Mouse (Mus musculus): ENCODE measurements at regions not wholly inside any gene's neighbourhood (a gene's known extent, or its start where the extent isn't known, plus 50 kb on each side); places are given as distances from the start of the nearest gene placed in this dataset.

DNA sequence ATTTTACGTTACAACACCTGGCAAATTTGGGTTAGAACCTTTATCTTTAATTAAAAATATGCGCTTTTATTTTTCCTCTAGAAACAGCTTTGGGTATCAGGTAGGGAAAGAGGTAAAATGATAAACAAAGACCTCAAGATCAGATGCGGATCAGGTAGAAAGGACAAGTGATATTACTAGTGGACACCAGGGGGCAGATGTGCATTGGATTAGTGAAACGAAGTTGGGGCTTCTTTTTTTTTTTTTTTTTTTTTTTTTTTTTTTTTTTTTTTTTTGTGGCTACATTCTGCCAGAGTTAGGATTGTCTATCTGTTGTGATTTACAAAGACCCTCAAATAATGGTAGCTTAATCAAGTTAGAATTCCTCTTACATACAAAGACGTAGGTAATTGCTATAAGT lies 153.8 kb downstream of the Cd109 start:
- no peak overlapping the region for H3K4me2 ChIP-seq (ENCODE audit: low read depth)
- H3K36me3 ChIP-seq (replicated peaks; ENCODE audit: control insufficient read depth, insufficient read depth, low read depth), result no peaks in the 10 kb centered on the region
- H3K9me3 ChIP-seq (ENCODE audit: control insufficient read depth, low read length), result no peaks in the 10 kb centered on the region
- H3K4me1 ChIP-seq (replicated peaks; ENCODE audit: control insufficient read depth in 2 of 2, insufficient read depth in 2 of 2, low read length in 1 of 2), result no peaks in the 10 kb centered on the region
- no peak for DNase-seq (ENCODE audit: low read depth in 3 of 3, low spot score in 3 of 3)
- no peak overlapping the region for H3K9ac ChIP-seq (replicated peaks)
- no peak for ATAC-seq (ENCODE audit: insufficient read depth)
- no peaks in the 10 kb centered on the region for H3K27me3 ChIP-seq (ENCODE audit: control insufficient read depth, insufficient read depth, low read length)
- H3K4me3 ChIP-seq (ENCODE audit: insufficient read depth in 1 of 2, low read depth in 2 of 2, low read length in 2 of 2), result no peak overlapping the region
- TF ChIP-seq EP300 (IDR thresholded peaks at IDR 0.05; ENCODE audit: low read depth) (no peak), CTCF (IDR thresholded peaks at IDR 0.05; ENCODE audit: low read depth) (peak; percentile 40; the same call in 1 of the 2 replicates)
- no peak overlapping the region for H3K27ac ChIP-seq
- 25% methylated on average over 5 of the region's 5 CpGs for WGBS (ENCODE audit: insufficient replicate concordance)

GRCm38 (mm10) chr9:78773936-78774335 lies 158.6 kb downstream of the Cd109 start:
- Histone ChIP-seq H3K36me3 (replicated peaks; ENCODE audit: control insufficient read depth, insufficient read depth, low read depth) (no peaks in the 10 kb centered on the region), H3K9me3 (ENCODE audit: control insufficient read depth, low read length) (no peaks in the 10 kb centered on the region), H3K4me3 (ENCODE audit: insufficient read depth in 1 of 2, low read depth in 2 of 2, low read length in 2 of 2) (no peak overlapping the region), H3K4me1 (replicated peaks; ENCODE audit: control insufficient read depth in 2 of 2, insufficient read depth in 2 of 2, low read length in 1 of 2) (no peaks in the 10 kb centered on the region), H3K27me3 (ENCODE audit: control insufficient read depth, insufficient read depth, low read length) (no peaks in the 10 kb centered on the region), H3K9ac (replicated peaks) (no peak overlapping the region), H3K27ac (no peak overlapping the region), H3K4me2 (ENCODE audit: low read depth) (no peak overlapping the region)
- no peak for TF ChIP-seq EP300 (IDR thresholded peaks at IDR 0.05; ENCODE audit: low read depth)
- no peak for TF ChIP-seq CTCF (IDR thresholded peaks at IDR 0.05; ENCODE audit: low read depth)
- 21% methylated on average over 3 of the region's 3 CpGs for WGBS (ENCODE audit: insufficient replicate concordance)
- no peak for DNase-seq (ENCODE audit: low read depth in 3 of 3, low spot score in 3 of 3)
- no peak for ATAC-seq (ENCODE audit: insufficient read depth)

GRCm38 (mm10) chr9:78775462-78775861 lies 160.1 kb downstream of the Cd109 start:
- Histone ChIP-seq H3K27ac (no peak overlapping the region), H3K4me2 (ENCODE audit: low read depth) (no peak overlapping the region), H3K4me3 (ENCODE audit: insufficient read depth in 1 of 2, low read depth in 2 of 2, low read length in 2 of 2) (no peak overlapping the region), H3K9ac (replicated peaks) (no peak overlapping the region), H3K4me1 (replicated peaks; ENCODE audit: control insufficient read depth in 2 of 2, insufficient read depth in 2 of 2, low read length in 1 of 2) (no peaks in the 10 kb centered on the region), H3K27me3 (ENCODE audit: control insufficient read depth, insufficient read depth, low read length) (no peaks in the 10 kb centered on the region), H3K9me3 (ENCODE audit: control insufficient read depth, low read length) (no peaks in the 10 kb centered on the region), H3K36me3 (replicated peaks; ENCODE audit: control insufficient read depth, insufficient read depth, low read depth) (no peaks in the 10 kb centered on the region)
- ATAC-seq (ENCODE audit: insufficient read depth) (no peak), DNase-seq (ENCODE audit: low read depth in 3 of 3, low spot score in 3 of 3) (peak in 1 of 3 experiments; percentile 4)
- peak; percentile 57 for TF ChIP-seq CTCF (IDR thresholded peaks at IDR 0.05; ENCODE audit: low read depth)
- no peak for TF ChIP-seq EP300 (IDR thresholded peaks at IDR 0.05; ENCODE audit: low read depth)
- WGBS (ENCODE audit: insufficient replicate concordance), result 10% methylated on average over 5 of the region's 5 CpGs

GRCm38 (mm10) chr9:78780595-78780994 lies 165.2 kb downstream of the Cd109 start:
- Histone ChIP-seq H3K9me3 (ENCODE audit: control insufficient read depth, low read length) (no peaks in the 10 kb centered on the region), H3K9ac (replicated peaks) (no peak overlapping the region), H3K4me1 (replicated peaks; ENCODE audit: control insufficient read depth in 2 of 2, insufficient read depth in 2 of 2, low read length in 1 of 2) (no peaks in the 10 kb centered on the region), H3K27ac (no peak overlapping the region), H3K4me3 (ENCODE audit: insufficient read depth in 1 of 2, low read depth in 2 of 2, low read length in 2 of 2) (no peak overlapping the region), H3K4me2 (ENCODE audit: low read depth) (no peak overlapping the region), H3K27me3 (ENCODE audit: control insufficient read depth, insufficient read depth, low read length) (no peaks in the 10 kb centered on the region), H3K36me3 (replicated peaks; ENCODE audit: control insufficient read depth, insufficient read depth, low read depth) (no peaks in the 10 kb centered on the region)
- 62% methylated on average over 4 of the region's 4 CpGs for WGBS (ENCODE audit: insufficient replicate concordance)
- TF ChIP-seq EP300 (IDR thresholded peaks at IDR 0.05; ENCODE audit: low read depth), result no peak
- no peak for TF ChIP-seq CTCF (IDR thresholded peaks at IDR 0.05; ENCODE audit: low read depth)
- DNase-seq (ENCODE audit: low read depth in 3 of 3, low spot score in 3 of 3), result no peak
- no peak for ATAC-seq (ENCODE audit: insufficient read depth)

DNA sequence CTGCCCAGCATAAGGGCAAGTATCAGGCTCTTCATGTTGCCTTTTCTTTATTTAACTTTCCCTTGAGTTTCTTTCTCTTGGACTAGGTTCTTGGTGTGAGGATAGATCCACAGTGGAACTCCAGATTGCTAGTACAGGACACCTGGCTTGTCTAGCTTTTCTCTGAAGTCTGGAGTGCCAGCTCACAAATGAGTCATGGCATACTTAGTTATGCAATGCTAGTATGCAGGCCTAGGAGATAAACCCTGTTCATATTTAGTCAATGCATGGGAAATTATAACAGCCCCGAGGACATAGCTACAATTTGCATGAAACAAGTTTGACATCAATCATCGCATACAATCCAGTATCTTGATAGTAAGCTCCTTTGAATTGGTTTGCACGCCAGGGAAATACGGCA lies 167.0 kb downstream of the Cd109 start:
- Histone ChIP-seq H3K9me3 (ENCODE audit: control insufficient read depth, low read length) (no peaks in the 10 kb centered on the region), H3K27ac (no peak overlapping the region), H3K4me1 (replicated peaks; ENCODE audit: control insufficient read depth in 2 of 2, insufficient read depth in 2 of 2, low read length in 1 of 2) (no peaks in the 10 kb centered on the region), H3K9ac (replicated peaks) (no peak overlapping the region), H3K27me3 (ENCODE audit: control insufficient read depth, insufficient read depth, low read length) (no peaks in the 10 kb centered on the region), H3K4me3 (ENCODE audit: insufficient read depth in 1 of 2, low read depth in 2 of 2, low read length in 2 of 2) (no peak overlapping the region), H3K36me3 (replicated peaks; ENCODE audit: control insufficient read depth, insufficient read depth, low read depth) (no peaks in the 10 kb centered on the region), H3K4me2 (ENCODE audit: low read depth) (no peak overlapping the region)
- no peak for DNase-seq (ENCODE audit: low read depth in 3 of 3, low spot score in 3 of 3)
- no peak for ATAC-seq (ENCODE audit: insufficient read depth)
- WGBS (ENCODE audit: insufficient replicate concordance), result 59% methylated on average over 4 of the region's 4 CpGs
- TF ChIP-seq CTCF (IDR thresholded peaks at IDR 0.05; ENCODE audit: low read depth) (no peak), EP300 (IDR thresholded peaks at IDR 0.05; ENCODE audit: low read depth) (no peak)
